Mouse (Mus musculus): ENCODE measurements around the gene Agpat2.

DNA sequence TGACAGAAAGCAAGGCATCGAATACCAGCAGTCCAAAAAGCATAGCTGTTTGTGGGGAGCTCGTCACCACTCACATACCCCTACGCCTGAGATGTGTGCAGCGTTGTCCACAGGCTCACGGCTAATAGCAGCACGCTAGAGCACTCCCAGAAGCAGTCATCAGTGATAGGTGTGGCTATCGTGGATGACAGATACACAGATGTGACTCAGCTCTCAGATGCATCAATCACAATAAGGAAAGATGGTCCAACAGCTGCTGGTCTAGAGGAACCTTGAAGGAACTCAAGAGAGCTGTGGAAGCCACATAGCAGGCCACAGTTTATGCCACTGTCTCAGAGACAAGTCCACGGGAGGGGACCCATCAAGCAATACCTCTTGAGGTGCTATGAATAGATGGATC lies 60.4 kb downstream of the Agpat2 start:
- TF ChIP-seq CTCF (IDR thresholded peaks at IDR 0.05; ENCODE audit: extremely low read depth, insufficient read length, insufficient replicate concordance, low read depth, low read length) (no peak), POLR2A (IDR thresholded peaks at IDR 0.05; ENCODE audit: low read depth, low read length) (no peak)
